Mouse (Mus musculus): ENCODE results near the gene Rfwd3. TPM values are rescaled to one million over a fixed set of nuclear protein-coding genes. Genes with fewer than 3 reads are reported as not detected.

Rfwd3 gene
- total RNA-seq, 4 experiments from 2014 or later, result 21.7 to 24.5 (median 22.6) TPM

Other genes starting within 250 kb of the Rfwd3 start
- gene Exosc6, start 243.9 kb downstream of the Rfwd3 start, total RNA-seq (2022), result not detected
- 1 to 10 TPM; 1.2 to 2.4 (median 1.5) TPM for gene Clec18a, start 207.8 kb downstream of the Rfwd3 start, total RNA-seq (2022)
- gene Pdpr, start 205.6 kb downstream of the Rfwd3 start, total RNA-seq (2022), result 10 to 100 TPM; 27.6 to 30.4 (median 29.8) TPM
- gene Glg1, start 41.0 kb downstream of the Rfwd3 start, total RNA-seq (2022), result 100 to 1,000 TPM; 133 to 146 (median 138) TPM
- gene Mlkl, start 38.0 kb upstream of the Rfwd3 start, total RNA-seq (2022), result 1 to 10 TPM in 1 of 4 experiments, under 1 TPM in 2, not detected in 1; 0.54 to 1.2 (median 0.85) TPM
- gene Fa2h, start 93.6 kb upstream of the Rfwd3 start, total RNA-seq (2022), result 10 to 100 TPM; 22.2 to 31.0 (median 25.0) TPM
- 10 to 100 TPM; 22.7 to 24.5 (median 23.7) TPM for gene Wdr59, start 221.9 kb upstream of the Rfwd3 start, total RNA-seq (2022)
- 100 to 1,000 TPM in 1 of 4 experiments, 10 to 100 TPM in 3; 89.8 to 117 (median 93.0) TPM for gene Znrf1, start 235.9 kb upstream of the Rfwd3 start, total RNA-seq (2022)